Mouse (Mus musculus) CH12.LX (cell line): ENCODE results near the gene Tatdn2. TPM values are rescaled to one million over a fixed set of nuclear protein-coding genes. Genes with fewer than 3 reads are reported as not detected.

ENCODE experiments used
- DNase-seq: peaks from one replicate; pipeline ENCODE4 v3.0.0-alpha.2; 2013; ENCODE audit errors: extremely low read depth
- H3K27ac ChIP-seq: 2 replicates; pipeline ENCODE4 v1.5.1; 2012; ENCODE audit warnings: low read depth, mild to moderate bottlenecking, control low read depth, moderate library complexity; ENCODE audit not compliant: insufficient read depth
- H3K27me3 ChIP-seq: replicated peaks from 2 replicates; pipeline ENCODE3; 2012; ENCODE audit warnings: inconsistent platforms
- H3K36me3 ChIP-seq, 2 experiments: replicated peaks in 1 of 2; 2 replicates each; pipeline versions ENCODE3 to v1.6.1; 2012; ENCODE audit warnings: inconsistent platforms in 1 of 2, low read length in 1 of 2, mild to moderate bottlenecking in 1 of 2, mixed read lengths in 1 of 2, moderate library complexity in 1 of 2; ENCODE audit not compliant: control insufficient read depth in 1 of 2, insufficient read depth in 1 of 2
- H3K4me1 ChIP-seq, 2 experiments: 2 replicates each; pipeline ENCODE4 v1.6.1; 2012; ENCODE audit warnings: inconsistent platforms in 1 of 2, moderate library complexity in 1 of 2; ENCODE audit not compliant: insufficient read depth in 2 of 2, control insufficient read depth in 1 of 2
- H3K4me2 ChIP-seq: 2 replicates; pipeline ENCODE4 v1.6.1; 2012; ENCODE audit warnings: low read depth, mild to moderate bottlenecking, control low read depth; ENCODE audit not compliant: poor library complexity, insufficient read depth, severe bottlenecking
- H3K4me3 ChIP-seq, 3 experiments: fragments of 150-350 bp in 1 of 3; sonication (generic) in 1 of 3; replicated peaks in 1 of 3; 2 replicates each; pipeline versions ENCODE3 to v1.5.1; 2011 to 2012; ENCODE audit warnings: low read depth in 2 of 3, low read length in 2 of 3, mild to moderate bottlenecking in 2 of 3, moderate library complexity in 2 of 3, control low read depth in 1 of 3, improper control_type of control experiment in 1 of 3, inconsistent platforms in 1 of 3, mixed read lengths in 1 of 3; ENCODE audit not compliant: poor library complexity in 1 of 3
- H3K79me2 ChIP-seq: replicated peaks from 2 replicates; pipeline ENCODE4 v1.6.1; 2012; ENCODE audit warnings: mild to moderate bottlenecking, moderate library complexity; ENCODE audit not compliant: control insufficient read depth, poor library complexity, insufficient read depth, severe bottlenecking; ENCODE audit errors: extremely low read depth
- H3K9ac ChIP-seq: 2 replicates; pipeline ENCODE4 v1.6.1; 2012; ENCODE audit warnings: low read depth, mild to moderate bottlenecking, control low read depth, moderate library complexity; ENCODE audit not compliant: insufficient read depth
- H3K9me3 ChIP-seq: replicated peaks from 2 replicates; pipeline ENCODE3; 2012; ENCODE audit warnings: low read length, inconsistent platforms, mixed read lengths
- CHD2 ChIP-seq: IDR thresholded peaks from 2 replicates; pipeline ENCODE4 v1.6.1; 2011; ENCODE audit warnings: low read length, improper control_type of control experiment
- CTCF ChIP-seq, 2 experiments: IDR thresholded peaks in 1 of 2; conservative IDR thresholded peaks in 1 of 2; 2 replicates each; pipeline ENCODE4 v1.5.1; 2011 to 2012; ENCODE audit warnings: low read depth in 2 of 2, low read length in 2 of 2, improper control_type of control experiment in 1 of 2, inconsistent platforms in 1 of 2, mild to moderate bottlenecking in 1 of 2, moderate library complexity in 1 of 2
- E2F4 ChIP-seq: IDR thresholded peaks from 2 replicates; pipeline ENCODE4 v1.6.1; 2011; ENCODE audit warnings: low read depth, low read length, improper control_type of control experiment; ENCODE audit not compliant: insufficient replicate concordance
- ELF1 ChIP-seq: IDR thresholded peaks from 2 replicates; pipeline ENCODE4 v1.6.1; 2014; ENCODE audit warnings: low read depth, mild to moderate bottlenecking, inconsistent platforms, low read length, improper control_type of control experiment
- EP300 ChIP-seq: IDR thresholded peaks from 2 replicates; pipeline ENCODE4 v1.6.1; 2011; ENCODE audit warnings: low read length, improper control_type of control experiment
- ETS1 ChIP-seq: conservative IDR thresholded peaks from 2 replicates; pipeline ENCODE4 v1.6.1; 2012; ENCODE audit warnings: low read depth, mild to moderate bottlenecking, inconsistent platforms, low read length, improper control_type of control experiment, moderate library complexity
- IRF4 ChIP-seq: IDR thresholded peaks from 2 replicates; pipeline ENCODE4 v1.6.1; 2014; ENCODE audit warnings: low read depth, mild to moderate bottlenecking, inconsistent platforms, low read length, improper control_type of control experiment
- JUN ChIP-seq: IDR thresholded peaks from 2 replicates; pipeline ENCODE4 v1.6.1; 2011; ENCODE audit warnings: low read depth, mild to moderate bottlenecking, low read length, improper control_type of control experiment, moderate library complexity; ENCODE audit not compliant: insufficient read depth
- MAFK ChIP-seq: IDR thresholded peaks from 2 replicates; pipeline ENCODE4 v1.6.1; 2011; ENCODE audit warnings: low read length, improper control_type of control experiment; ENCODE audit not compliant: insufficient replicate concordance
- MAX ChIP-seq: IDR thresholded peaks from 2 replicates; pipeline ENCODE4 v1.6.1; 2011; ENCODE audit warnings: low read length, improper control_type of control experiment
- MAZ ChIP-seq: IDR thresholded peaks from 2 replicates; pipeline ENCODE4 v1.6.1; 2012; ENCODE audit warnings: low read depth, mild to moderate bottlenecking, inconsistent platforms, low read length, improper control_type of control experiment, moderate library complexity
- MEF2A ChIP-seq: IDR thresholded peaks from 2 replicates; pipeline ENCODE4 v1.6.1; 2014; ENCODE audit warnings: low read depth, mild to moderate bottlenecking, inconsistent platforms, low read length, improper control_type of control experiment, borderline replicate concordance
- MXI1 ChIP-seq: IDR thresholded peaks from 2 replicates; pipeline ENCODE4 v1.6.1; 2011; ENCODE audit warnings: mild to moderate bottlenecking, low read depth, low read length, improper control_type of control experiment
- MYC ChIP-seq: IDR thresholded peaks from 2 replicates; pipeline ENCODE4 v1.6.1; 2011; ENCODE audit warnings: low read depth, mild to moderate bottlenecking, improper control_type of control experiment, low read length
- NELFE ChIP-seq: IDR thresholded peaks from 2 replicates; pipeline ENCODE4 v1.6.1; 2011; ENCODE audit warnings: low read depth, low read length, improper control_type of control experiment
- NRF1 ChIP-seq: IDR thresholded peaks from 2 replicates; pipeline ENCODE4 v1.6.1; 2014; ENCODE audit warnings: low read depth, mild to moderate bottlenecking, inconsistent platforms, low read length, improper control_type of control experiment, moderate library complexity
- PAX5 ChIP-seq: IDR thresholded peaks from 2 replicates; pipeline ENCODE4 v1.6.1; 2012; ENCODE audit warnings: low read length, inconsistent platforms, mixed read lengths
- POLR2A ChIP-seq: IDR thresholded peaks from 2 replicates; pipeline ENCODE4 v1.6.1; 2011; ENCODE audit warnings: low read depth, mild to moderate bottlenecking, improper control_type of control experiment, low read length
- POLR2AphosphoS2 ChIP-seq: IDR thresholded peaks from 2 replicates; pipeline ENCODE4 v1.6.1; 2011; ENCODE audit warnings: low read depth, low read length, improper control_type of control experiment
- RAD21 ChIP-seq: IDR thresholded peaks from 2 replicates; pipeline ENCODE4 v1.6.1; 2011; ENCODE audit warnings: low read depth, mild to moderate bottlenecking, low read length, improper control_type of control experiment, moderate library complexity
- RCOR1 ChIP-seq: conservative IDR thresholded peaks from 2 replicates; pipeline ENCODE4 v1.6.1; 2012; ENCODE audit warnings: low read depth, mild to moderate bottlenecking, inconsistent platforms, low read length, improper control_type of control experiment
- SIN3A ChIP-seq: IDR thresholded peaks from 2 replicates; pipeline ENCODE4 v1.6.1; 2012; ENCODE audit warnings: low read length, improper control_type of control experiment, inconsistent platforms
- TBP ChIP-seq: conservative IDR thresholded peaks from 2 replicates; pipeline ENCODE4 v1.6.1; 2011; ENCODE audit warnings: low read depth, low read length, improper control_type of control experiment
- USF2 ChIP-seq: conservative IDR thresholded peaks from 2 replicates; pipeline ENCODE4 v1.6.1; 2011; ENCODE audit warnings: low read depth, low read length, improper control_type of control experiment
- ZC3H11A ChIP-seq: IDR thresholded peaks from 2 replicates; pipeline ENCODE4 v1.6.1; 2012; ENCODE audit warnings: low read depth, mild to moderate bottlenecking, inconsistent platforms, low read length, improper control_type of control experiment
- ZKSCAN1 ChIP-seq: IDR thresholded peaks from 2 replicates; pipeline ENCODE4 v1.6.1; 2012; ENCODE audit warnings: low read depth, inconsistent platforms, low read length, improper control_type of control experiment, borderline replicate concordance
- ZNF384 ChIP-seq: IDR thresholded peaks from 2 replicates; pipeline ENCODE4 v1.6.1; 2012; ENCODE audit warnings: low read depth, low read length, improper control_type of control experiment, inconsistent platforms
- dilution Hi-C: fragments of 300-500 bp; cut with MboI; formaldehyde crosslinking; loops from 2 replicates; pipeline ENCODE4 v1.14.3; 2020; ENCODE audit warnings: low sequenced_read_pairs; ENCODE audit not compliant: extremely low pct_unique_long_range_greater_than_20kb, extremely low pct_ligation_motif_present
- in situ Hi-C: fragments of 300-500 bp; cut with MboI; formaldehyde crosslinking; loops from 3 replicates; pipeline ENCODE4 v1.14.3; 2019; ENCODE audit warnings: low sequenced_read_pairs, low pct_ligation_motif_present, low pct_unique_long_range_greater_than_20kb, mixed read lengths
- polyA plus RNA-seq: library from polyadenylated mRNA; unstranded; fragments of >175 nt; gene quantifications from 2 replicates; pipeline ENCODE4 v1.2.1, GENCODE M21; 2012; ENCODE audit warnings: low read depth; ENCODE audit not compliant: insufficient read length
- total RNA-seq, 2 experiments: library from RNA; depleted of rRNA; stranded (reverse); fragments of 300-350 nt in 1 of 2; fragments of >200 nt in 1 of 2; gene quantifications; 2 replicates each; pipeline ENCODE4 v1.2.3; 2012 to 2014

Tatdn2 gene
- total and polyA plus RNA-seq, 3 experiments, result 35.1 to 58.0 (median 35.5) TPM

GRCm38 (mm10) chr6:113661353-113662241, 35.3 kb upstream of the Tatdn2 start (continued):
- TF ChIP-seq IRF4 (peak; percentile 69), TBP (no peak), NRF1 (no peak), CHD2 (peak; percentile 83), ELF1 (no peak), CTCF (conservative IDR thresholded peaks at IDR 0.05 in 1 of 2, IDR thresholded peaks at IDR 0.05 in 1 of 2; ENCODE audit: low read depth in 2 of 2, low read length in 2 of 2) (no peak), ZNF384 (peak; percentile 41; the same call in 1 of the 2 replicates), JUN (peak; percentile 47; the same call in 1 of the 2 replicates), MAFK (peak; percentile 79), POLR2A (no peak; the same call in 1 of the 2 replicates), PAX5 (no peak), RAD21 (no peak; the same call in 1 of the 2 replicates), ZKSCAN1 (no peak), MEF2A (peak; percentile 82; the same call in 1 of the 2 replicates), SIN3A (peak; percentile 98), USF2 (peak; percentile 65)

- no peak overlapping the region for H3K9ac ChIP-seq
- H3K27ac ChIP-seq, result peak overlapping the region; percentile 99
- H3K36me3 ChIP-seq, result peaks cover 26 to 48% of the 10 kb centered on the region in 2 experiments
- TF ChIP-seq CHD2 (no peak), MAX (peak; percentile 24; the same call in 1 of the 2 replicates), MAFK (no peak), MAZ (no peak), MEF2A (peak; percentile 30; the same call in 1 of the 2 replicates), CTCF (conservative IDR thresholded peaks at IDR 0.05 in 1 of 2, IDR thresholded peaks at IDR 0.05 in 1 of 2; ENCODE audit: low read depth in 2 of 2, low read length in 2 of 2) (peak in 1 of 2 experiments; percentile 25; a peak in 2 of 4 replicates), ZNF384 (peak; percentile 62), ETS1 (peak; percentile 52), E2F4 (no peak), POLR2AphosphoS2 (no peak), ZC3H11A (no peak), MXI1 (no peak), MYC (no peak), NELFE (no peak), EP300 (peak; percentile 74), NRF1 (no peak), RCOR1 (0 out of 2 replicates have a peak, but pooled peaks have one; percentile 27)
- H3K27me3 ChIP-seq, result no peaks in the 10 kb centered on the region
- no peak overlapping the region for H3K4me3 ChIP-seq
- dilution Hi-C loops (no loop called here), in situ Hi-C loops (no loop called here)
- 0 out of 2 replicates have a peak overlapping the region, but pooled peaks have one; percentile 11 for H3K4me2 ChIP-seq
- no peak for DNase-seq
- peaks cover 42% of the 10 kb centered on the region for H3K79me2 ChIP-seq
- H3K9me3 ChIP-seq, result peaks cover 5% of the 10 kb centered on the region
- peaks cover 53 to 80% of the 10 kb centered on the region in 2 experiments for H3K4me1 ChIP-seq
Measured at GRCm38 (mm10) chr6:113662964-113663700, 33.7 kb upstream of the Tatdn2 start.
